Mouse (Mus musculus) limb, embryonic 10.5 days (tissue): ENCODE data around the gene Hace1. TPM values are rescaled to one million over a fixed set of nuclear protein-coding genes. Genes with fewer than 3 reads are reported as not detected.
"Not testable (repeated sequence)": the region's sequence is repeated elsewhere in the genome, so short reads cannot be mapped to it uniquely, and the experiment has no call there.

Experiments used
- DNase-seq: peaks from one replicate; pipeline ENCODE4 v3.0.0-alpha.2; 2017; ENCODE audit warnings: low spot score
- H3K27ac ChIP-seq: fragments of 300-500 bp; sonication (generic); 2 replicates; pipeline ENCODE4 v1.5.1; 2016; ENCODE audit warnings: mild to moderate bottlenecking
- H3K27me3 ChIP-seq: fragments of 300-500 bp; sonication (generic); 2 replicates; pipeline ENCODE4 v1.6.1; 2016; ENCODE audit warnings: low read depth, mild to moderate bottlenecking; ENCODE audit not compliant: poor library complexity, severe bottlenecking
- H3K36me3 ChIP-seq: fragments of 300-500 bp; sonication (generic); 2 replicates; pipeline ENCODE4 v1.6.1; 2016; ENCODE audit warnings: mild to moderate bottlenecking, moderate library complexity
- H3K4me1 ChIP-seq: fragments of 300-500 bp; sonication (generic); 2 replicates; pipeline ENCODE4 v1.6.1; 2016
- H3K4me3 ChIP-seq: fragments of 300-500 bp; sonication (generic); 2 replicates; pipeline ENCODE4 v1.5.1; 2016; ENCODE audit warnings: mild to moderate bottlenecking, moderate library complexity
- H3K9me3 ChIP-seq: fragments of 300-500 bp; sonication (generic); replicated peaks from 2 replicates; pipeline ENCODE4 v1.6.1; 2016; ENCODE audit warnings: mild to moderate bottlenecking
- WGBS: fragments of 180-500 bp; shearing (Covaris S2); methylation state at CpG from one replicate; pipeline ENCODE4 v1.1.7; 2016; 5-methylcytosine and 5-hydroxymethylcytosine counted together
- polyA plus RNA-seq: library from polyadenylated mRNA; unstranded; fragments of >200 nt; fragmentation: Nextera tagmentation; extraction: Ambion mirVana; gene quantifications from 2 replicates; pipeline ENCODE4 v1.2.1, GENCODE M21; 2016

Hace1 gene
- polyA plus RNA-seq = 21.8 and 26.7 TPM in 2 replicates

- Histone ChIP-seq H3K9me3 (no peaks in the 10 kb centered on the region), H3K27me3 (no peaks in the 10 kb centered on the region), H3K27ac (peak within 1 kb of the TSS; percentile 98), H3K36me3 (no peaks in the 10 kb centered on the region), H3K4me3 (peak within 1 kb of the TSS; percentile 93), H3K4me1 (no peaks in the 10 kb centered on the region)
- WGBS = under 1% methylated on average over 78 of the region's 79 CpGs
- DNase-seq = peak; percentile 90
Measured at GRCm38 (mm10) chr10:45577731-45578297, at the start of gene Hace1. Gene Hace1, plus strand, starts transcription at chr10:45577829.

DNA sequence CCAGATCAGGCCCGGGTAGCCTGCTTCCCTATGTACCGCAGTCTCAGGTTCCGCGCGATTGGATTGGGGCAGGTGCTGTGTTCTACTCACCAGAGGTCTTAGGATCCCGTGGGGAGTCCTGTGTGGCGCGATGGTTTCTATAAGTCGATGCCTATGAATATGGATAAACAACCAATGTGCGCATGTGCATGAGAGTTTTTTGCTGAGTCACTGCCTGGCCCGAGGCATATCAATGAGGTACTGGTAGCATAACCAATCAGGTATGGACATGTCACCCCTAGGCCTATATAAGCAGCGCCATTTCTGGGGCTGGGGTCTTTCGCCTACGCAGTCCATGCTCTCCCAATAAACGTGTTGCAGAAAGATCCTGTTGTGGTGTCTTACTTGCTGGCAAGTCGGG, 40.3 kb upstream of the Hace1 start:
- WGBS = 97% methylated on average over 16 of the region's 16 CpGs
- H3K27me3 ChIP-seq, H3K36me3 ChIP-seq: not testable (repeated sequence)

DNA sequence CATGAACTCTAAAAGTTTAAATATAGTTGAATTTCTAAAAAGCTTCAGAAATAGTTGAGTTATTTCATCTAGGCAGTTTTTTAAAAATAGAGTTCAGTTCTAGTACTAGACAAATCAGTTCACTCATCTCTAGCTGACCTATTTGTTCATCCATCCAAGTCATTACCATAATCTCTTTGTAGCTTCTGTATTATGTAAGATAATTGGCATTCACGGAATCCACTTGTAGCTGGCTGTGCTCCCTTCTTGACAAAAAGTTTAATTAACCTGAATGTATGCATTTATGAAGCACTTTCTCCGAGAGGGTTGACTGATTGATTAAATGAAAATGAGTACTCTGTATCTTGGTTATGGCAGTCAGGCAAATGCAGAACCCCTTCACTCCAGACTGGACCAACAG, 34.9 kb upstream of the Hace1 start:
- Histone ChIP-seq H3K36me3 (no peaks in the 10 kb centered on the region), H3K9me3 (no peaks in the 10 kb centered on the region), H3K27ac (no peak overlapping the region), H3K27me3 (no peaks in the 10 kb centered on the region), H3K4me3 (no peak overlapping the region), H3K4me1 (no peaks in the 10 kb centered on the region)
- no peak for DNase-seq
- WGBS = 78% methylated on average over 2 of the region's 2 CpGs

More for the DNA sequence above, 40.3 kb upstream of the Hace1 start:
- not testable (repeated sequence) for H3K4me1 ChIP-seq, DNase-seq, H3K4me3 ChIP-seq, H3K9me3 ChIP-seq, H3K27ac ChIP-seq

DNA sequence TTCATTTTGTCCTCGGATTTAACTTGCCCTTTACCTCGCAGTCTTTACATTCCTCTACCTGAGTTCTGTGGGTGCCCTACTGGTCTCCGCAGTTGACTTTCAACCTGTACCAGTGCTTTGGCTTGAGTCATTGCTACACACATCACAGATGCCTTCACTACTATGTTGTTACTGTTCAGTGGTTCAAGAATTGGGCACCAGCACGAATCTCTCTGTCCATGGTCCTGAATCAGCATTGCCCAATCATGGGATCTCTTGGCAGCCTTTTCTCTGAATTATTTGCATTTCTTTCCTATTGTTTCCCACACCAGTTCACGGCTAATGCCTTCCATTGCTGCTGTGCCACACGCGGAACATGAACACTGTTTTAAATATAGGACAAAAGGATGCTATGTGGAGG, 30.8 kb upstream of the Hace1 start:
- Histone ChIP-seq H3K9me3 (no peaks in the 10 kb centered on the region), H3K27me3 (no peaks in the 10 kb centered on the region), H3K4me3 (no peak overlapping the region), H3K27ac (no peak overlapping the region), H3K36me3 (no peaks in the 10 kb centered on the region), H3K4me1 (no peaks in the 10 kb centered on the region)
- DNase-seq = peak; percentile 77
- 56% methylated on average over 7 of the region's 7 CpGs for WGBS

DNA sequence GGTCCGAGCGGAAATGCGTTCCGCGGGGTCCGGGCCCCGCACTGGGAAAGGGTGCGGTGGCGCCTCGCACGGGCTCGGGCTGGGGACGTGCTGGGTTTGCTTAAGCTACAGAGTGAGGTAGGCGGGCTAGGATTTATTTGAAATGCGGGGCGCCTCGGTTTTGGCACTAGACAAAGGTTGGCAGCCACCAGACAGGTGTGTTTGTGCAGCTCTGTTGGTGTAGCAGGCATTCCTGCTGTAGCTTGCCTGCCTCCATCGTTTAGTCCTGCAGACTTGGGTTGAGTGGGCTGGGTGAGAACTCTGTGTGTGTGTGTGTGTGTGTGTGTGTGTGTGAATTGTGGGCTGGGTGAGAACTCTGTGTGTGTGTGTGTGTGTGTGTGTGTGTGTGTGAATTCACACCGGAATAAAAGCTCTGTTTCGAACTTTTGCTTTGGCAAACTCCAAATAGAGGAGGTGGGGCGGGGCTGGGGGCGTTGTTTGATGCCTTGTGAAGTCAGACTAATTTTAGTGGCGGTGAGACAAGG, 731 bp downstream of the Hace1 start:
- no peaks in the 10 kb centered on the region for H3K4me1 ChIP-seq
- H3K4me3 ChIP-seq = peak overlapping the region; percentile 93
- no peaks in the 10 kb centered on the region for H3K27me3 ChIP-seq
- WGBS = 2% methylated on average over 23 of the region's 23 CpGs
- no peaks in the 10 kb centered on the region for H3K9me3 ChIP-seq
- H3K27ac ChIP-seq = peak overlapping the region; percentile 98
- DNase-seq = no peak
- no peaks in the 10 kb centered on the region for H3K36me3 ChIP-seq

- no peaks in the 10 kb centered on the region for H3K4me1 ChIP-seq
- no peak for DNase-seq
- H3K36me3 ChIP-seq = no peaks in the 10 kb centered on the region
- 90% methylated on average over 1 of the region's 1 CpGs for WGBS
- no peak overlapping the region for H3K4me3 ChIP-seq
- no peaks in the 10 kb centered on the region for H3K27me3 ChIP-seq
- no peak overlapping the region for H3K27ac ChIP-seq
- no peaks in the 10 kb centered on the region for H3K9me3 ChIP-seq
Measured at GRCm38 (mm10) chr10:45583310-45583709, 5.7 kb downstream of the Hace1 start.

- 94% methylated on average over 6 of the region's 6 CpGs for whole genome bisulfite sequencing
- no peaks in the 10 kb centered on the region for H3K4me1 ChIP-seq
- H3K27me3 ChIP-seq = no peaks in the 10 kb centered on the region
- H3K4me3 ChIP-seq = no peak overlapping the region
- H3K36me3 ChIP-seq = peaks cover 2% of the 10 kb centered on the region; the same call in 1 of the 2 replicates
- no peak for DNase-seq
- H3K27ac ChIP-seq = no peak overlapping the region
- no peaks in the 10 kb centered on the region for H3K9me3 ChIP-seq
Measured at GRCm38 (mm10) chr10:45583829-45584228, 6.2 kb downstream of the Hace1 start.

GRCm38 (mm10) chr10:45584311-45585102, 6.9 kb downstream of the Hace1 start:
- Histone ChIP-seq H3K27me3 (no peaks in the 10 kb centered on the region), H3K4me1 (no peaks in the 10 kb centered on the region), H3K9me3 (no peaks in the 10 kb centered on the region), H3K36me3 (peaks cover 6% of the 10 kb centered on the region; the same call in 1 of the 2 replicates), H3K4me3 (no peak overlapping the region), H3K27ac (no peak overlapping the region)
- no peak for DNase-seq
- WGBS = 91% methylated on average over 12 of the region's 12 CpGs

DNA sequence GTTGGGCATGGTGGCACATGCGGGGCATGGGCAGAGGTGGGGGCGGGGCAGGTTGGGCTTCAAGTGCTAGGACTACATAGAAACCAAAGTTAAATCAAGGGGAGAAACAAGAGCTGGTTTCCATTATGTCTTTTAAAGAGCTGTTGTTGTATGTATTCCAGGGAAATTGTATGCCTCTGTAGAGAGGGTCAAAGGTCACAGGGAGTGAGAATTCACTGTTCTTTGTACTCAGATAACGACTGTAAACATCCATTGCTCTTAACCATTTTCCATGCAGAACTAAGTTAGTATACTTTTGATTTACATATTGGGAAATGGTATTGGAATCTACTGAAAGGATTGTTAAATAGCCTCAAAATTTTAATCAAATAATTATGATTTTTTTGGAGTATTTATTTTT, 28.2 kb downstream of the Hace1 start:
- H3K4me3 ChIP-seq = no peak overlapping the region
- no peak overlapping the region for H3K27ac ChIP-seq
- H3K36me3 ChIP-seq = peaks cover 32% of the 10 kb centered on the region
- no peaks in the 10 kb centered on the region for H3K4me1 ChIP-seq
- H3K27me3 ChIP-seq = no peaks in the 10 kb centered on the region
- no peak for DNase-seq
- no peaks in the 10 kb centered on the region for H3K9me3 ChIP-seq
- WGBS = 74% methylated on average over 3 of the region's 3 CpGs

GRCm38 (mm10) chr10:45610727-45611126, 33.1 kb downstream of the Hace1 start:
- 91% methylated on average over 1 of the region's 1 CpGs for WGBS

GRCm38 (mm10) chr10:45616012-45616411, 38.4 kb downstream of the Hace1 start:
- no peak for DNase-seq
- no peak overlapping the region for H3K4me3 ChIP-seq
- H3K27ac ChIP-seq = no peak overlapping the region; the same call in 1 of the 2 replicates
- no peaks in the 10 kb centered on the region for H3K27me3 ChIP-seq
- WGBS = 93% methylated on average over 5 of the region's 5 CpGs
- H3K36me3 ChIP-seq = peaks cover 40% of the 10 kb centered on the region
- H3K4me1 ChIP-seq = no peaks in the 10 kb centered on the region
- no peaks in the 10 kb centered on the region for H3K9me3 ChIP-seq

More at GRCm38 (mm10) chr10:45610727-45611126, 33.1 kb downstream of the Hace1 start:
- Histone ChIP-seq H3K27me3 (no peaks in the 10 kb centered on the region), H3K4me1 (no peaks in the 10 kb centered on the region), H3K36me3 (peaks cover 44% of the 10 kb centered on the region), H3K4me3 (no peak overlapping the region), H3K9me3 (no peaks in the 10 kb centered on the region), H3K27ac (no peak overlapping the region)
- DNase-seq = no peak

DNA sequence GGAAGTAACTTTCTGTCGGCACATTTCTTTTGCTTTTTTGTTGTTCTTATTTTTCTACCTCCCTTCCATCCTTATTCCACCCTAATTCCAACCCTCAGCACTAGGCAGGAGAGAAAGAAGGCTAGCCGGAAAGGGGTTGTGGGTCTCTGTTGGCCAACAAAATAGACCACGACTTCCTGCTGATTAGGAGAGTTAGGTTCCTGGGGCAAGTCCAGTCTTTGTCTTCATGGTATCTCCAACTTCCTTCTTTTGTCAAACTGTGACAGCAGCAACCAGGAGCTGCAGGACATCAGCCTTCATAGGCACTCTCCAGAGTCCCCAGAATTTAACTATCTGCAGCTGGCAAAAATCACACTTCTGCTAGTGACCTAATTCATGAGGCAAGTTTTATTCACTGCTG, 41.4 kb downstream of the Hace1 start:
- 83% methylated on average over 3 of the region's 3 CpGs for WGBS
- no peak overlapping the region for H3K27ac ChIP-seq
- no peaks in the 10 kb centered on the region for H3K4me1 ChIP-seq
- no peak overlapping the region for H3K4me3 ChIP-seq
- no peaks in the 10 kb centered on the region for H3K9me3 ChIP-seq
- peaks cover 43% of the 10 kb centered on the region for H3K36me3 ChIP-seq
- no peaks in the 10 kb centered on the region for H3K27me3 ChIP-seq
- no peak for DNase-seq

- 95% methylated on average over 3 of the region's 3 CpGs for WGBS
- Histone ChIP-seq H3K27ac (no peak overlapping the region), H3K4me3 (no peak overlapping the region), H3K4me1 (no peaks in the 10 kb centered on the region), H3K36me3 (peaks cover 13% of the 10 kb centered on the region), H3K27me3 (no peaks in the 10 kb centered on the region), H3K9me3 (no peaks in the 10 kb centered on the region)
- DNase-seq = no peak
Measured at GRCm38 (mm10) chr10:45631995-45632394, 54.4 kb downstream of the Hace1 start.
